Mouse (Mus musculus): ENCODE measurements at regions not wholly inside any gene's neighbourhood (a gene's known extent, or its start where the extent isn't known, plus 50 kb on each side); places are given as distances from the start of the nearest gene placed in this dataset.

DNA sequence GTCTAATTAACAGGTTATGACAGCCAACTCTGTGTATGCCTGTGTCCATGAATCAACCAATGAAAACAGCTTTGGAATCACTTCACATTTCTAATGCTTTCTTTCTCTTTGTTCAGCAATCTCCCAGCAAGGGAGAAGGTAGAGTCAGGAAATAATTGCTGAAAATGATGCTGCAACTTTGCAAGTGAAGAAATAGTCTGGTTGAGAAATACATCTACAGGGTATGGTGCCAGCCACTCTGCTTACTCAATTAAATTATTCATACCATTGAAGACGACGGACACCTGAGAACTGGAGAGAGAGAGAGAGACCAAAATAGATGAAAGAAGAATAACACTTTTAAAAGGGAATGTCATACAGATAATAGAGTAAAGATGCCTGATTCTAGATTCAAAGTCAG, 645.4 kb upstream of the Cited2 start:
- no peak for DNase-seq

DNA sequence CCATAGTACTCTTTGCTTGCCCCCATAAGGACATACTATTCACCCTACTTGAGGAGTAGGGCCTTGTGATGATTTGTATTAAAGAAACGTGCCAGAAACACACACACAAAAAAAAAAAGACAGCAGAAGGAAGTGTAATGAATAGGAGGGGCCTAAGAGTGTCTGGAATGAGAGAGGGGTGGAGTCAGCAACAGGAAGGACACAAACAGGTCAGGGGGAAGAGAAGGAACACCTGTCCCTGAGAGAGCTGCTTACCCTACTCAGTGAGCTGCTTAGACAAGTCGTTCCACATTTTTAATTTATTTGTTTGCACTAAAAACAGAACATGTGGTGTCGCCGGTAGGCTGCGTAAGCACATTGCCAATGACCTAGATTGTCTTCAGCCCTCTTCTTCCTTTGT, 642.2 kb upstream of the Cited2 start:
- no peak for DNase-seq

DNA sequence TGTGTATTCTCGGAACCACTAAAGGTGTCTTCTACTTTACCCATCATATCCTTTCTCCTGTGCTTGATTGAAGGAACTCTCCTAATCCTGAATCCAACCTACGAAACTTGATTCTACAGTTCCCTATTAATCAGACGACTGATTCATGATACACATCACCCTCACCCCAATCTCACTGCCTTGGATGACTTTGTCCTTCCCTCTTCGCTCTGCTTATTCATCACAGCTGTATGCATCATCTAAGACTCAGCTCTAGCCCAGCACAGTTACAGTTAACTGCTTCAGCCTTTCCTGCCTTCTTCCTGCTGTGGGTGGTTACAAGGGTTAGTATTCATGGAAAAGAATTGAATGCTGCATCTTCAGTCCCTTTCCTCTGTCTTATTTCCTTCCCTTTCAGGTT, 640.1 kb upstream of the Cited2 start:
- DNase-seq: no peak

DNA sequence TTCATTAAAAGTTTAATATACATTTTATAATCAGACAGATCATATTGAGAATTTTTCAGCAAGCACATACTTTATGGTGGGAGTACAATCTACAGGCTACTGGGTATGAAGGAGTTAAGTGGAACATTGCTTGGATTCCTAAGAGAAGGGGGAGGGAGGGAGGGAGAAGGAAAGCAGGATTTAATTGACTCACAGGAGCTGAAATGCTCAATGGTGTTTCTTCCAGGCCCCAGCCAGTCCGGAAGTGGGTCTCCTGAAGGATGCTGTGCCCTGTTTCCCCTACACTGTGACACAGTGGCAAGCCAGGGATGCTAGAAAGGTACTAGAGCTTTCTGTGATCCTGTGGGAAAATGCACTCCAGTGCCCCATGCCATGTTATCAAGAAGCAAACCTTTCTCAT, 621.0 kb upstream of the Cited2 start:
- no peak for DNase-seq

DNA sequence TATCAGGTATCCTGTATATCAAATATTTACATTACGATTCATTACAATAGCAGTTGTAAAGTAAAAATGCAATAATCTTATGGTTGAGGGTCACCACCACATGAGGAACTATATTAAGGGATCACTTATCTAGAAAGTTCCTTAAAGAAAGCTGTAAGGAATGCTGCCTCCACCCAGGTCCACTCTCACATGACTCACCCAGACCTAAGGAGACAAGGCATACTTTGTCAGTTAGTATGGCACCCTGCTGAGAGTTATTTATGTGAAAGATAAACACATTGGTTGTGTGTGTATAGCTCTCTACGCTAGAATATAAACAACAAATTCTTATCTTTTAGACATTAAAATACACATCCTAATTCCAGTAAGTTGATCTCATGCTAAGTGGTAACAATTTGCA, 619.6 kb upstream of the Cited2 start:
- DNase-seq: no peak

DNA sequence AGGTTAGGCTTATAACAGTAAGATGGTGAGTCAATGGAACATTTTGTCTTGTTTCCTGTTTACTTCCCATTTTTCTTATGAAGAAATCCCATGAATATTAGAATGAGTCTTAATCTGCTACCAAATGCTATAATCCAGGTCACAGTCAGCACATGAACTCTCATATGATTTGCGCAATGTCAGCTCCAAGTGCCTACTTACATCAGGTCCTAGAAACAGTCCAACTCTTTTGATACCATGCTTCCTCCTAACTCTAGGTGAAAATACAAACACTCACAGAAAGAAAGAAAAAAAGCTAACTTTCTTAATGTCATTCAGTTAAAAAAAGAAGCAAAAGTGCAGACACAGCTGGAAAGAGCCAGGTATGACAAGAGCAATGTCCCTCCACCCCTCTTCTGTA, 616.2 kb upstream of the Cited2 start:
- no peak for DNase-seq

DNA sequence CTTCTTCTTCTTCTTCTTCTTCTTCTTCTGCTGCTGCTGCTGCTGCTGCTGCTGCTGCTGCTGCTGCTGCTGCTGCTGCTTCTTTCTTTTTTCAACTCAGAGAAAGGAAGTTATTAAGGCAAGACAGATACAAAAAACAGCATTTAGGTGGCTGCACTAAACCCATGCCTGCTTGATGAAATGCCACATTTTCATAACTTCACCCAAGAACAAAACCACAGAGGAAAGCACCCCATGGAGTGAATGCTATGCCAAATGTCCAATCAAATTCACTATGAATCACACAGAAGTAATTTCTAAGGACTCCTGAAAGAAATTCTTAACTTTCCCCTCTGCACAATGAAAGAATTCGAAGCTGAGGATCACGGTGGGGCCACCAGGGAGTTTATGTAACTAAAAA, 611.9 kb upstream of the Cited2 start:
- DNase-seq: no peak

DNA sequence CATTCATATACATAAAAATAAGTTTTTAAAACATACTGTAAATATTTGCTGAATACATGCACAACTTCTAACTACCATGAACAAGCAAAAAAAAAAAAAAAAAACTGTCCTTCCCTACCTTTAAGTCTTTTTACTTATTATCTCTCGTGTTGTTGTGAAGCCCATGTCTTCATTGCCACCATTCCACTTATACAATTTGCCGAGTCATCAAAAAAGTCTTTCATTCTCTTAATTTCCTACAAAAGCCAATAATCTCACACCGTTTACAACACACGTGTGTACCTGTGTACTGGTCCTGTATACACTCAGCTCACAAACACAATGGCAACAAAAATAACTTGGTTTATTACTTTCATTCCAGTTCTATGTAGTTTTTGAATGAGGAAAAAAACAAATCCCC, 608.2 kb upstream of the Cited2 start:
- DNase-seq: no peak

DNA sequence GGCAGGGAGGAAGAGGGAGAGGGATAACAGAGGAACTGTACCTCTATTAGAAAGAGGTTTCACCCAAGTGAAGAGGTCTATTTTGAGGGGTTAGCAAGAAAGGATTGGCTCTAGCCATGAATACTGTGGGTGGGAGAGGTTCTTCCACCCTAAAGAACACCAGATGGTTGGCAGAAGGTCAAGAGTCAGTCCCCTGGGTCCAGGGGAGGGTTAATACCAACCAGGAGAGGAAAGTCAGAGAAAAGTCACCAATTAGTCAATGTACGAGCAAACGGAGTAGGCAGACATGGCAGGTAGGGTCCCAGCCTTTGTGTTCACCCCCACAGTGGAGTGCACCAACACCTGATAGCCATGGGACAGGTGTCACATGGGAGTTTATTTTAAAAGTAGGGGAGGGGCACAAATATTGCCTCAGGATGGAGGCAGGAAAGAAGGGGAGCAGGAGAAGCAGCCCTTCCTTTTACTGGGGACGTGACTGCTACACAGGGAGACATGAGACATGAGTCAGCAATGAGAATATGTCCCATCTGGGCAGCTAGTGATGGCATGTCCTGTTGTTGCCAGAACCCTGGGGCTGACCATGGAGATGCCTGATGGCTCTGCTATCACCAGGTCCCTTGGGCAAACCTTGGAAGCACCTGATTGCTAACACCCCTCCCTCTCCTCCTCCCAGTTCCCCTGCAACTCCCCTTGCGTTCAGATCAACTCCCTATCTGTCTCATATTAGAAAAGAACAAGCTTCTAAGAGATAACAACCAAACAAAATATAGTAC, 593.4 kb upstream of the Cited2 start:
- DNase-seq: no peak

DNA sequence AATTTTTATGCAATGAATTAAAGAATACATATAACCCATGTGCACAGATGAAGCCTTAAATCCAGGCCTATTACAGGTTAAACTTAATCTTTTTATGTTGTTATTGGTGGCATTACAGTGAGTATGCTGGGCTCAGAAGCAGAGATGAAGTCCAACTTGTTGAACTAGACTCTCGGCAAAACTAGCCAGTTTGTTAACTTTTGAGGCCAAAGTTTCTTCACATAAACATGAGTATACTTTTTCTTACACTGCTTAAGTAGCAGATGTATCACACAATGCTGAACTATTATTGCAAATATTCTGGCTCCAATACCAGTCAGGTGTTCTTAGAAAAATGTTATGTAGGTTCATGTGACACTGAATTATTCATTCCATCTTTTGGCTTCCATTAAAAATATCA, 592.4 kb upstream of the Cited2 start:
- DNase-seq: no peak

DNA sequence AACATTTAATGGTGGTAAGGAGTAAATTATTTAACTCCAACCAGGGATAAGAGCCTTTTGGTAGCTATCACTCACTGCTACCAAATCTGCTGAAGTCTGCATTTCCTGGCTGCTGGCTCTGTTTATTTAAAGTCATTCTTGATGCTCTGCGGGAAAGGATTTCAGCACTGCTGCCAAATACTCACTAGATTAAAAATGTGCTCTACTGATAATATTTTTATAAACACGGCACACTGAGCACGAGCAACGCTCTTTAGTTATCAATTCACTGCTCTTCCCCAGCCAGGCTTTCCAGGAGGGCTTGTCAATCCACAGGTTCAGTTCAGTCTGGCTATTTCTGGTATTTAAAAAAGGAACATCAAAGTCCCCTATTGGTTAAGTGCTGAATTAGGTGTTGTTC, 591.3 kb upstream of the Cited2 start:
- peak; percentile 13 to 22 for DNase-seq

DNA sequence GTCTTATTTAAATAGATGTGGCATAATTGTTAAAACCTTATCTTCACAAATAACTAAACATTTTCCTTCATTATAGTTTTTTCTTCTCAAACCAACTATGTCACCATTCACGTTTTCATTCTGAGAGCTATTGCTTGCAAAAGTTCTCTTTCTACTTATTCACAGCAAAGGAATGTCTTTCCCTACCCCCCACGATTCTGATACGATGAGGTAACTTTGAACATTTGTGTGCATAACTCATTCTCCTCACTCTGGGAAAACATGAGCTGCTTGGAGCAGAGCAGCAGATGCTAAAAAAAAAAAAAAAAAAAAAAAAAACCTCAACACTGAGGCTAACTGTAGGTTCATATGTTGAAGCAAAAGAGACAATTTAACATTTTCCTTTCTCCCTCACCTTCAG, 547.6 kb upstream of the Cited2 start:
- DNase-seq: no peak

DNA sequence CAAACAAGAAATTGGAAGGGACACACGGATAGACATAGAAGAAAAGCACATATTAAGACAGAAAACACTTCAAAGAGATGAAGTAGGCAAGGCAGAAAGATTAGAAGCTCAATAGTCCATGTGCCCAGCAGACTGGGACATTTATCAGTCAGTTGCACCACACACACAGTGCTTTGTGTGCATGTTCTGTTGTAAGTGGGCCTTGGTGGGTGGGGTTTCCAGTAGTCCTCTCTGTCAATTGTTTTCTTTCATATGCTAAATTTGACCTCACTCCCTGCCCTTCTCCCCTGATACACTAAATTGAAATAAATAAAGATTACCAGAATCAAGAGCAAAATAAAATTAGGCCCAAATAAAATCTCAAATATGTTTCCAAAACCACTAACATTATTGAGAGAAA, 546.0 kb upstream of the Cited2 start:
- DNase-seq: no peak

DNA sequence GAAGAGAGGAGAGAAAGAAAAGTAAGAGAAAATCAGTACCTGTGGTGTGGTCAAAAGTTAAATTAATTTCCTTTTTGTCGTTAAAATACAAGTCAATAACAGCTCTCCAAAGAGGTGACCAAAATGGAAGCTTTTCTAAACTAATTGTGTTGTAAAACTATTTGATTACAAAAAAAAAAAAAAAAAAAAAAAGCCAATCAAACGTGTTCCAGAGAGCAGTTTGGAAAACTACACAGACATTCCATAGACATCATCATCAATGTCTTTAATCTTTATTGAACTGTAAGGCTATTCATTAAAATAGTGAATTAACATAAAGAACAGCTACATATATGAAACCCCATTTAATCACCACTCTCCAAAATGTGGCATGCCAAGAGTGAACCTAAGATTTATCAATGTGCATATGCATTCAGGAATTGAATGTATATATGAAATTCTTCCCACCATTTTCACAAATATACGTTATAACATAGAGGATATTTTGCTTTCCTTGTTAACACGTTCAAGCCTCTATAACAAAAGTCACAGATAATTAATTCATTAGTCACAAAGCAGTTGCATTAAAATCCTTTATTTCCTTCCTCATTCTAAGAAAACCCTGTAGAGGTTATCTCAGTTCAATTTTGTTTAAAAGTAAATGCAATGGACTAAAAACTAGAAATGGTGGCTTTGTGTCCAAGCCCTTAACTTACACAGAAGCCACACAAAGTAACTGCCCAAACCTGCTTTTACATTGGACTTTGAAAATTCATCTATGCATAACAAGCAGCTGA, 545.3 kb upstream of the Cited2 start:
- DNase-seq: no peak

DNA sequence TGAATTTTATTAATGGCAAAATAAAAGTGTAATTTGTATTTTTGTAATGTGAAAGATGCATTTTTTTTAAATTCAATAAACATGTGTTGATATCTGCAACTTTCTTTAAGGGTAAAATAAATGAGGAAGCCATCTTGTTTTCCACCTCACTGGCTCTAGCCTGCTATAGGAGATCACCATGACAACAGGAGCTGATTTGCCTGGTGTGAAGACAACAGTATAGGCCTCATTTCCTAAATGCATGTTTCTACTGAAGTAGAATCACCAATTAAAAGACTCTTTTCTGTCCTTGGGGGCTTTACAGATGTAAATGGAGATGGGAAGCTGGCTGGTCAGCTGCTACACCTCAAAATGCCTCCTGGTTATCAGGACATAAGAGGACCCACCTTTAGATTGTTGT, 544.4 kb upstream of the Cited2 start:
- no peak for DNase-seq

DNA sequence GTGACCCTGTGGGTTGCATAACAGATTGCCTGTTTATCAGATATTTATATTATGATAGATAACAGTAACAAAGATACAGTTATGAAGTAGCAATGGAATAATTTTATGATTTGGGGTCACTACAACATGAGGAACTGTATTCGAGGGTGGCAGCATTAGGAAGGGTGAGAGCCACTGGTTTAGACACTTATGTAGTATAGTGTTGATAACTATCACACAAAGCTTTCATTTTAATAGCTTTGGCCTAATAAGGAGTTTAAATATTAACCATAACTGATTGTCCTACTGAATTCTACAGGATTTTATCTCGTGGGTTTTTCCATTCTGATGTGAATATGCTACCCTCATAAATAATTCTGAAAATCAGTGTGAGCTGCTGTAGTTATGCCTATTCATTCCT, 538.6 kb upstream of the Cited2 start:
- no peak for DNase-seq

DNA sequence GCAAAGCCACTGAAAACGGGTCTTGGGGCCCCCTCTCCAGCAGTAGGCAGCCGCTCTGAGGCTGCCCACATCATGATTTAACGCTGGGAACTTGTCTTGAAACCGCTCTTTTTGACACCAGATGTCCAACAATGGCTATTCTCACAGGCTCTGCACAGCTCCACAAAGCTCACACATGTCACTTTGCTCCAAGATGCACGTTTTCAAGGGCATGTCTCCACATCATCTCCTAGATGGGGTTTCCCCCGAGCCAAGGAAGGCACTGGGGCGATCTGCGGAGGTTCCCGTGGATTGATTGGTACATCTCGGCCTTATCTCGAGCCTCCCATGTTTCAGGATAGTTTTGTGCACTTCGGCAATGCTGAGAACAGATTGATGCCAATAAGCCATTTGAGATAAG, 526.8 kb upstream of the Cited2 start:
- DNase-seq: no peak

DNA sequence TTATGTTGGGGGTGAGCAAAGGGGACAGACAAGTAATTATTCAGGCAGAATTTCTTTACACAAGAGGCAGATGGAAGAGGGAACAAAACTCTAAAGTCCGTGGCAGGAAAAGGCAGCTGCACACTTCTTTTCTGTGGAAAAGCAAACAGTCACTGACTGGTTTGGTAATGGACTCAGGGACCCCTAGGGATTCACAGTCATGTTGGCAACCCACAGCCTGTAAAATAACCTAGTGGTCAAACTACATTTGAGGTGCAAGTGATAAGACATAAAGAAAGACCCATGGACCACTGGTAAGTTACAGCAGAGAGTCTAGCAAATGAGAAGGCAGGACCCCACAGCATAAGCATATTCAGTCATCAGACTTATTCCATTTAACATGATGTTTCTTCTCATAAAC, 526.4 kb upstream of the Cited2 start:
- no peak for DNase-seq

DNA sequence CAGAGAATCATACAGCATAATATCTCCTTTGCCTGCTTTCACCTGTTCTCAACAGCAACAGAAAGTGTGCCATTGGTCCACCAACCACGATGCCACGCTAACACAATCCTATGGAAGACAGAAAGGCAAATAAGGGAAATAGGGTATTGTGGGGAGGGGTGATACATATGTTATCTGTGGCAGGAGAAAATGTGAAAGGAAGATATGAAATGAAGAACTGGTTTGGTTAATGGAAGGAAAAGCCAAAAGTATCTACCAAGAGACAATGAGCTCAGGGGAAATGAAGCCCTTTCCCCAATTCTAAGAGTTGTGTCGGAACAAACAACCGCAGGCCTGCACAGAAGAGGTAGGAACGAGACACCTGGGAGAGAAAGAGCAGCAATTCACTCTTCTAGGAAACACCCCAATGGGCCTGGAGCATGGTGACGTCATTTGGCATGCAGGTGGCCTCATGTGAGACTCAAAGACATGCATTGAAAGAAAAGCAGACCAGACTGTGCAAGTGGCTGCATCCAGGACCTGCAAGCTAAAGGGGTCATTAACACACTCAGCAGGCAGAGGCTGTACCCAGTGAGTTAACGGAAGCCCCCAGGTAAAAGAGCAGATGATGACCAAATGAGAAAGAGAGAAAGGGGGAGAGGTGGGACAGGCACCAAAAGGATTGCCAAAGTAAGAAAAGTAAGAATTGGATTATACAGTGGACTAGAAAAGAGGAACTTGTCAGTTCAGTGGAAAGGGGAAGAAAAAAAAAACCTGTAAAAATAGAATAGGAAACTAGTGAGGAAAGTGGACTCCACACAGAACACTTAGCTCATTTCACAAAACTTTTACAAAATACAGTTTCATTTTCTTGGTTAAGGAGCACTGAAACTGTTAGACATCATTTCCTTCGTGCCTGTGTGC, 522.2 kb upstream of the Cited2 start:
- no peak for DNase-seq

DNA sequence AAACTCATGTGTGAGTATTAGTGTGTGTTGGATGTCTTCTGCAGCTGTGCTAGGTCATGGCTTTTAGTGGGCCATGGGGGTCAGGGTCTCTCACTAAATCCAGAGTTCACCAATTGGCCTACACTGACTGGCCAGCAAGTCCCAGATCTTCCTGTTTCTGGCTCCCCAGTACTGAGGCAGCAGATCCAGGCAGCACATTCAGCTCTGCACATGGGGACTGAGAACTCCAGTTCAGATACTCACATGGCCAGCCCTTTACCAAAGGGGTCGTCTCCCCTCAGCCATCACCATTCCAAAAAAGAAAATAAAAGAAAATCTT, 521.6 kb upstream of the Cited2 start:
- DNase-seq: no peak

DNA sequence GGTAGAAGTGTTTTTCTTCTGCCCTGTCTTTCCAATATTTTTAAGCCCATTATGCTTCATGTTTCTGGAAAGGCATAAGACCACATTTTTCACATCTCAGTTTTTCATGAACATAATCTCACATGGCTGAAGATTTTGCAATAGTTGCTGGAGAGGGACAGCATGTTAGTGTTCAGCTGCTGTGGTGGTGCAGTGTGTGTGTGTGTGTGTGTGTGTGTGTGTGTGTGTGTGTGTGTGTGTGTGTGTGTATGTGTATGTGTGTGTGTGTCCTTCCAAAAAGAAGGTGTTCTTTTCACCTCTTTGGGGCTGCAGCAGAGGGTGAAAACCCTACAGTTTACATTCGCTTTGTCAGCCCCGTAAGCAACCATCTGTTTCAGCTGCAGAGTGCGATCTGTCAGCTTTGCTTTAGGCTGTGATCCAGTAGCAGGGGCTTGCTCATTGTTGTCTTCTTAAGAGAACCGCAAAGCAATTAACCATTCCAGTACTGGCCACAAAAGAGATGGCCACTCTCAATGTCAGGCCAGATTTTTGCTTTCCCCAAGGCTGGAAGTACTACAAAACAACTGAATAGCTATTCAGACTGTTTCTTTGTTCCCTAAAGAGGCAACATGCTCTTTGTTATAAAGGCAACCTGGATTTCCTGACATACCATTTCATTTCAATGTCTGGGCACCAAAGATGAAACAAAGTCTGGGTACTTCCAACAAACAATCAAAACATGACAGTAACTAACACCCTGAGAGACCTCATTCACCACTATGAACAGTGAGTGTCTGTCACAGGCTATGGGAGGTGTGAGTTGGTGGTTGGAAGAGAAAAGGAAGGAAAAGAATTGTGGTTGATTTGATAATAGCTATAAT, 520.2 kb upstream of the Cited2 start:
- no peak for DNase-seq

DNA sequence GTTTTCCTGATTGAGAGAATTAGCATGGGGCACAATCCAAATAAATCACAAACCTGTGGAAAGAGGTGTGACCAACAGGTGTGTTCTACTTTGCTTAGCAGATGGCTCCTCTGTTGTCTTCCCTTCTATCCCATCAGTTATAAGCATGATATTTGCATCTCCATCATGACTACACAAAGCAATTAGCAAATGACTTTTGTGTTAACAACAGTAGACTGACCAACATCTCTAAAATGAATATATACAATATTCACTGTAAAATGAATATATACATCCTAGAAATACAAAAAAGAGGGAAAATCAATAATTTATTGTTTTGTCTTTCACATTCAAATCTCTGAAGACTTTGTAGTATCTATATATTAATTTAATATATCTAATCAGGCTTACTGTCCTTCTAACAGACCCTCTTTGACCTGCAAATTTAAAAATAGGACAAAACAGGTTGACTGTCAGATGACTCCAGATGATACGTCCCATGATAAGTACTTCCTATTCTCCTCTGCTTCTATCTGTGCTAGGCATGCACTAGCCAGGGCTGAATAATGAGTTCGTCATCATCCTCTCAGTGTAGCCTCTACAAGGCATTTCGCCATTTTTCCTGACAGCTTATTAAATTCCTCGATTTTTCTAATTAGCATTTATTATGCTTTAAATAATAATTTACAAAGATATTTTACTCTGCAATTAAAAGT, 519.5 kb upstream of the Cited2 start:
- no peak for DNase-seq
